Mouse (Mus musculus) intestine, postnatal 0 days (tissue): ENCODE results near the gene Kif26b. TPM values are rescaled to one million over a fixed set of nuclear protein-coding genes. Genes with fewer than 3 reads are reported as not detected.

Experiments
- ATAC-seq: fragments of 200-750 bp; cut with Nextera tagmentation; 2 replicates; pipeline ENCODE4 v1.8.0; 2017; ENCODE audit warnings: mild to moderate bottlenecking, moderate TSS enrichment, moderate library complexity
- H3K27ac ChIP-seq: fragments of 300-500 bp; sonication (generic); 2 replicates; pipeline ENCODE4 v1.5.1; 2014; ENCODE audit warnings: mild to moderate bottlenecking, low read depth, low read length, moderate library complexity
- H3K27me3 ChIP-seq: fragments of 300-500 bp; sonication (generic); replicated peaks from 2 replicates; pipeline ENCODE4 v1.6.1; 2014; ENCODE audit warnings: low read length, mixed read lengths; ENCODE audit not compliant: control insufficient read depth, insufficient read depth
- H3K36me3 ChIP-seq: fragments of 300-500 bp; sonication (generic); 2 replicates; pipeline ENCODE4 v1.6.1; 2014; ENCODE audit warnings: mild to moderate bottlenecking, moderate library complexity; ENCODE audit not compliant: control insufficient read depth, insufficient read depth
- H3K4me1 ChIP-seq: fragments of 300-500 bp; sonication (generic); replicated peaks from 2 replicates; pipeline ENCODE4 v1.6.1; 2014; ENCODE audit warnings: antibody characterized with exemption, low read length, mixed read lengths; ENCODE audit not compliant: control insufficient read depth, insufficient read depth
- H3K4me2 ChIP-seq: fragments of 300-500 bp; sonication (generic); replicated peaks from 2 replicates; pipeline ENCODE4 v1.6.1; 2014; ENCODE audit warnings: low read depth, mild to moderate bottlenecking, moderate library complexity
- H3K4me3 ChIP-seq: fragments of 300-500 bp; sonication (generic); 2 replicates; pipeline ENCODE4 v1.5.1; 2014; ENCODE audit warnings: low read depth, low read length
- H3K9ac ChIP-seq: fragments of 300-500 bp; sonication (generic); 2 replicates; pipeline ENCODE4 v1.6.1; 2014; ENCODE audit warnings: mild to moderate bottlenecking, low read depth, low read length
- H3K9me3 ChIP-seq: fragments of 300-500 bp; sonication (generic); 2 replicates; pipeline ENCODE4 v1.6.1; 2016; ENCODE audit warnings: mixed run types; ENCODE audit not compliant: control insufficient read depth
- CTCF ChIP-seq: sonication (generic); IDR thresholded peaks from 2 replicates; pipeline ENCODE4 v1.5.1; 2016; ENCODE audit warnings: low read depth, mild to moderate bottlenecking, control low read depth, antibody characterized with exemption, moderate library complexity
- WGBS: fragments of 180-500 bp; shearing (Covaris S2); extraction: QIAGEN DNeasy Blood & Tissue Kit; methylation state at CpG from one replicate; pipeline ENCODE4 v1.1.7; 2014; 5-methylcytosine and 5-hydroxymethylcytosine counted together
- polyA plus RNA-seq: library from polyadenylated mRNA; unstranded; fragments of >200 nt; fragmentation: Nextera tagmentation; extraction: Ambion mirVana; gene quantifications from 2 replicates; pipeline ENCODE4 v1.2.1, GENCODE M21; 2015

Kif26b gene
- polyA plus RNA-seq, 1 experiment from 2014 or later: 0.57 TPM

DNA sequence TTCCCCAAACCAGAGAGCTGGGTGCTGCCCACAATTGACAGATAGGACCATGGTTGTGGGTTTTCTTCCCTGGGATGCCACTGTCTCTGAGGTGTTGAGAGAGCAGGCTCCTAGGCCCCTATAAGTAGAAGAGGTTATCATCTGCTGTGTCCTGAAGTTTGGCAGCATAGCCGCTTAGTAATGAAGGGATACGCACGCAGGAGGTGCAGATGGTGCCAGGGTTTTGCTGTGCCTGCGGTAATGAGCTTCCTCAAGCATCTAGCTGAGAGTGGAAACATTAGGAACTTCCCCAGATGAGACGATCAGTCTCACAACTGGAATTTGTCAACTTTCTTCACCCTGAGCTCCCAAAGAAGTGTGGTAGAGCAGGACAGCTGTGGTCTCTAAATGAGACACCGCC, 363.5 kb downstream of the Kif26b start:
- WGBS: 91% methylated on average over 6 of the region's 6 CpGs
- Histone ChIP-seq H3K9me3 (no peaks in the 10 kb centered on the region), H3K27ac (no peak overlapping the region), H3K4me1 (no peaks in the 10 kb centered on the region), H3K36me3 (no peaks in the 10 kb centered on the region), H3K4me2 (no peak overlapping the region), H3K27me3 (no peaks in the 10 kb centered on the region), H3K4me3 (no peak overlapping the region), H3K9ac (no peak overlapping the region)
- ATAC-seq: no peak
- TF ChIP-seq CTCF: no peak

DNA sequence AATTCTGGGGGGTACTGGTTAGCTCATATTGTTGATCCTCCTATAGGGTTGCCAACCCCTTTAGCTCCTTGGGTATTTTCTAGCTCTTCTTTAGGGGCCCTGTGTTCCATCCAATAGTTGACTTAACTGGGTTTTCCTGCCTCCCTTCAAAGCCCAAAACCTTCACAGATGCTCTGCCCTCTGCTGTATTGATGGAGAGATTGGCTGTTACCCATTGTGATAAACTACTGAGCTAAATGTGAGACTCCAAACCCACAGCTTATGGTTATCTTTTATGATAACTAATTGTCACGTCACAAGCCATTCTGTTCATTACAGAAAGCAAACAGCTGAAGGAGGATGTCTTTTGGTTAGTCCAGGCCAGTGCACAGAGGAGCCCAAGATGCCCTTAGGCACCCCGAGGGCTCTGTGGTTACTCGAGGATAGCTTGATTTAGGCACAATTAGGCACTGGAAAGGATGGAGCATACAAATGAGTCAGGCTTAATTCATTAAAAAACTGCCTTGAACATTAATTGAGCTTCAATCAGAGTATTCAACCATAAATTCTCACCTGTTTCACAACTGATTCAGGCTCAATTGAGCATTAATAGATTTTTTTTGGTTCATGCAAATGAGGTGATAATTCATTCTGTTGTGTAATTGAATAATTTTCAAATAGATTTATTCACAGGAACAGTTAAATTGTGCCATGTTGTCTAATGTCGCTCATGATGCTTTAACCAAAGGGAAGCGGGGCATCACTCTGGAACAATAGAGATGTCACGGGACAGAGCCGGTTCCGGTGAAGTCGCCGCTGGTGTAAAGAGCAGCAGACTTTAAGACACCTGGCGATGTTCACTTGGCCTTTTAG, 364.5 kb downstream of the Kif26b start:
- H3K36me3 ChIP-seq: no peaks in the 10 kb centered on the region
- H3K9me3 ChIP-seq: no peaks in the 10 kb centered on the region
- no peaks in the 10 kb centered on the region for H3K27me3 ChIP-seq
- H3K9ac ChIP-seq: no peak overlapping the region
- no peak for ATAC-seq
- no peaks in the 10 kb centered on the region for H3K4me1 ChIP-seq
- 90% methylated on average over 11 of the region's 11 CpGs for WGBS
- no peak overlapping the region for H3K27ac ChIP-seq
- TF ChIP-seq CTCF: no peak
- no peak overlapping the region for H3K4me2 ChIP-seq
- H3K4me3 ChIP-seq: no peak overlapping the region

DNA sequence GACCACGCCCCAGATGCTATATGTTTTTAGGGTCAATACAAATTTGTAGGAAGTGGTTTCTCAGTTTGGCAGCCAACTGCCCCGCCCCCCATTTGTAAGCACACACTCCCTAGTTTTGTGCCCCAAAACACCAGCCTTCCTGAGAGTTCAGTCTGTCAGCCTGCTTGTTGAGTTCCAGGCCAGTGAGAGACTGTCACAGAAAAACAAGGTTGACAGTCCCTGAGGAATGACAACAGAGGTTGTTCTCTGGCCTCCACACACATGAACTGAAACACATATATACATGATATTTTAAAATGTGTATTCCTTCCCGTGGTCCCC, 365.1 kb downstream of the Kif26b start:
- 90% methylated on average over 3 of the region's 3 CpGs for WGBS
- no peaks in the 10 kb centered on the region for H3K27me3 ChIP-seq
- no peak for ATAC-seq
- H3K27ac ChIP-seq: no peak overlapping the region
- H3K4me1 ChIP-seq: no peaks in the 10 kb centered on the region
- no peak overlapping the region for H3K9ac ChIP-seq
- H3K36me3 ChIP-seq: no peaks in the 10 kb centered on the region
- H3K4me3 ChIP-seq: no peak overlapping the region
- H3K4me2 ChIP-seq: no peak overlapping the region
- TF ChIP-seq CTCF: no peak
- H3K9me3 ChIP-seq: no peaks in the 10 kb centered on the region

DNA sequence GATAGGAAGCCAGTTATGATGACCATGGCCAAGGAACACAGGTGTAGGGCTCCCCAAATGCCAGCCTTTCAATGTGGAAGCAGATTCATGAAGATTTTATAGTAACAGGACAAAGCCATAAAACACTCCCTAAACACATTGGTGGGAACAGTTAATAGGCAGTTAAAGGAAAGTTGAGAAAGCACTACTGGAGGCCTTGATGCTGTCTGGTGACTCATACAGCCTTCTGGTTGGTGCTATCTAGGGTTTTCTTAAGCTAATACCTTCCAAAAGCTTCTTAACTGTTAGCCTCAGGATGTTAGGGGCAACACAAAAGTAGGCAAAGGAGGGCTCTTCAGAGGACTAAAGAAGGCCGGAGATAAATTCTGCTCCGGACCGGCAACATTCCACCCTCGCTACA, 366.7 kb downstream of the Kif26b start:
- no peak overlapping the region for H3K27ac ChIP-seq
- H3K4me2 ChIP-seq: no peak overlapping the region
- no peak overlapping the region for H3K9ac ChIP-seq
- ATAC-seq: no peak
- H3K4me3 ChIP-seq: no peak overlapping the region
- no peak for TF ChIP-seq CTCF
- 84% methylated on average over 4 of the region's 4 CpGs for WGBS
- no peaks in the 10 kb centered on the region for H3K27me3 ChIP-seq
- H3K36me3 ChIP-seq: no peaks in the 10 kb centered on the region
- no peaks in the 10 kb centered on the region for H3K9me3 ChIP-seq
- no peaks in the 10 kb centered on the region for H3K4me1 ChIP-seq

DNA sequence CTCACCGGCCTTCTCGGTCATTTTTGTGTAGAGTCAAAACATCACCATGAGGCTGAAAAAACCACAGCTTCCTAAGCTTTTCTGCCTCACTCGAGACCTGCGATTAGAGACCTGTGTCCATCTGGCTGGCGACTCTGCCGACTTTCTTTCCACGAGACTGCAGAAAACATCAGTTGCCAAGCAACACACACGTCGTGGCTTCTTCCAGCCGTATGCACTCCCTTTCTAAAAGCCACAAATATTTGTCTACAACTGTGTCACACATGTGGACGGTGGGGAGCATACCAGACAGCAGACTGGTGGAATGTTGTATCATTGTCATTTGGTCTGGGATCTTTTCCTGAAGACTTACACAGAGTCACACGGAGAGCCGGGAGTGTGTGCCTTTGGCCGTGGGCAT, 382.0 kb downstream of the Kif26b start:
- Histone ChIP-seq H3K27me3 (no peaks in the 10 kb centered on the region), H3K4me2 (no peak overlapping the region), H3K36me3 (no peaks in the 10 kb centered on the region), H3K4me3 (no peak overlapping the region), H3K4me1 (no peaks in the 10 kb centered on the region), H3K9ac (no peak overlapping the region), H3K27ac (no peak overlapping the region), H3K9me3 (no peaks in the 10 kb centered on the region)
- ATAC-seq: no peak
- no peak for TF ChIP-seq CTCF
- WGBS: 49% methylated on average over 14 of the region's 14 CpGs

DNA sequence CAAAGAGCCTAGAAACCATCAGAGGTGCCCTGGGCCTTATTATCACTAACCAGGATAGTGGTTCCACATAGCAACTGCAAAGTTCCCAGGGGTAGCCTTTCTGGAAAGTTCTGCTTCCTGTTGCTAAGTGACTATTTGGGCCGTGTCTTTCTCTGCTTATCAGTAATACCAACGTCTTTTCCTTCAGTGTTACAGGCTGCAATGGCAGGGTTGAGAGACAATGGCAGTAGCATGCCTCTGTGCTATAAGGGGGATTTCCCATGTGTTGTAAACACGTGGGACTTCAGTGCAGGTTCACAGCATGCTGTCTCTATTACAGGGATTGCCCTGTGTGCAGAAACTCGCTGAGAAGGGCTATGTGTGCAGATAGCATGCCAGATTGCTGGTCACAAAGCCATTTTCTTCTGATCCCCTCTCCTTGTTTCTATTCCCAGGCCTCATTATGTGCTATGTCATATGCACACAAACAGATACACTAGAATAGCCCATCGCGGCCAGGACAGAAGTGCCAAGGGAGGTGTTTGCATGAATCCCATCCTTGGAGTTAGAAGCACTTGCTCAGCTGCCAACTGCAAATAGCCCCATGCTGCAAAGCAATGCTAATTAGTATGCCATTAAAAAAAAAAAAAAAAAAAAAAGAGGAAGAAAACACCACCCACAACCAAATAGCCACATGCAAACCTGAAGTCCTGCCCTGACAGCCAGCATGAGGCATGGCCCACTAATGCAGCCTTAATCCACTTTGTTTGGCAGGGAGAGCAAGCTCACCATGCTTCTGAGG, 384.2 kb downstream of the Kif26b start:
- Histone ChIP-seq H3K36me3 (no peaks in the 10 kb centered on the region), H3K9me3 (no peaks in the 10 kb centered on the region), H3K27me3 (no peaks in the 10 kb centered on the region), H3K4me1 (no peaks in the 10 kb centered on the region), H3K27ac (no peak overlapping the region), H3K4me3 (no peak overlapping the region), H3K9ac (no peak overlapping the region), H3K4me2 (no peak overlapping the region)
- 58% methylated on average over 6 of the region's 6 CpGs for WGBS
- no peak for ATAC-seq
- TF ChIP-seq CTCF: no peak
